Mouse (Mus musculus) cortical plate, adult 2 months (tissue): ENCODE measurements at regions not wholly inside any gene's neighbourhood (a gene's known extent, or its start where the extent isn't known, plus 50 kb on each side); places are given as distances from the start of the nearest gene placed in this dataset.

ENCODE experiments used
- CTCF ChIP-seq: fragments of 200-500 bp; IDR thresholded peaks from 2 replicates; pipeline ENCODE4 v1.5.1; 2011; ENCODE audit warnings: mild to moderate bottlenecking, control low read depth, low read length; ENCODE audit not compliant: insufficient read depth; ENCODE audit errors: extremely low read depth
- POLR2A ChIP-seq: fragments of 200-500 bp; IDR thresholded peaks from 2 replicates; pipeline ENCODE4 v1.6.1; 2011; ENCODE audit warnings: mild to moderate bottlenecking, low read length, control low read depth; ENCODE audit not compliant: insufficient read depth; ENCODE audit errors: extremely low read depth

- TF ChIP-seq CTCF (no peak), POLR2A (no peak)
Measured at GRCm38 (mm10) chr3:41201782-41202181, 118.9 kb upstream of the Pgrmc2 start.
